Mouse (Mus musculus) inflammation-experienced regulatory T-cells (primary cell): ENCODE results near the gene Immp2l. TPM values are rescaled to one million over a fixed set of nuclear protein-coding genes. Genes with fewer than 3 reads are reported as not detected.

Experiments
- polyA plus RNA-seq, 2 experiments: library from polyadenylated mRNA; unstranded; fragments of 100-300 nt; shearing (Covaris generic); gene quantifications; one replicate each; pipeline ENCODE4 v1.2.1; 2017

Gene Immp2l
- 10 to 100 TPM; 10.1 to 24.3 TPM for polyA plus RNA-seq

GRCm38 (mm10) chr12:41023511-41024421, at the start of gene Immp2l:
Immp2l (plus strand) TSS chr12:41024090.

GRCm38 (mm10) chr12:41486331-41486730, 462.4 kb downstream of the Immp2l start, which contains the start of gene Lrrn3:
Lrrn3 (minus strand) TSS chr12:41486431.

